Mouse (Mus musculus) midbrain, embryonic 10.5 days (tissue): ENCODE results near the gene Gpr68. TPM values are rescaled to one million over a fixed set of nuclear protein-coding genes. Genes with fewer than 3 reads are reported as not detected.
A peak's percentile ranks its signal among the peaks of the same experiment; 100 is the strongest.

Experiments used
- DNase-seq: peaks from one replicate; pipeline ENCODE4 v3.0.0-alpha.2; 2017; ENCODE audit warnings: low spot score
- H3K27ac ChIP-seq: fragments of 300-500 bp; sonication (generic); replicated peaks from 2 replicates; pipeline ENCODE4 v1.5.1; 2016; ENCODE audit warnings: mild to moderate bottlenecking
- H3K27me3 ChIP-seq: fragments of 300-500 bp; sonication (generic); 2 replicates; pipeline ENCODE4 v1.6.1; 2016; ENCODE audit warnings: low read depth, mild to moderate bottlenecking; ENCODE audit not compliant: poor library complexity, severe bottlenecking
- H3K36me3 ChIP-seq: fragments of 300-500 bp; sonication (generic); 2 replicates; pipeline ENCODE4 v1.6.1; 2016; ENCODE audit warnings: mild to moderate bottlenecking, moderate library complexity
- H3K4me1 ChIP-seq: fragments of 300-500 bp; sonication (generic); 2 replicates; pipeline ENCODE4 v1.6.1; 2016
- H3K4me3 ChIP-seq: fragments of 300-500 bp; sonication (generic); 2 replicates; pipeline ENCODE4 v1.5.1; 2016; ENCODE audit warnings: mild to moderate bottlenecking, moderate library complexity
- H3K9me3 ChIP-seq: fragments of 300-500 bp; sonication (generic); replicated peaks from 2 replicates; pipeline ENCODE4 v1.6.1; 2016; ENCODE audit warnings: mild to moderate bottlenecking
- WGBS: fragments of 180-500 bp; shearing (Covaris S2); methylation state at CpG from one replicate; pipeline ENCODE4 v1.1.7; 2016; 5-methylcytosine and 5-hydroxymethylcytosine counted together
- polyA plus RNA-seq: library from polyadenylated mRNA; unstranded; fragments of >200 nt; fragmentation: Nextera tagmentation; extraction: Ambion mirVana; gene quantifications from 2 replicates; pipeline ENCODE4 v1.2.1, GENCODE M21; 2016

The Gpr68 gene
- polyA plus RNA-seq, 1 experiment from 2014 or later: 1.1 TPM

GRCm38 (mm10) chr12:100903761-100904160 lies 4.2 kb downstream of the Gpr68 start:
- Histone ChIP-seq H3K27me3 (peaks cover 71% of the 10 kb centered on the region), H3K4me1 (peaks cover 22% of the 10 kb centered on the region), H3K4me3 (no peak overlapping the region), H3K27ac (no peak overlapping the region), H3K36me3 (no peaks in the 10 kb centered on the region), H3K9me3 (no peaks in the 10 kb centered on the region)
- 90% methylated on average over 9 of the region's 9 CpGs for WGBS
- DNase-seq: no peak

GRCm38 (mm10) chr12:100901386-100901785 lies 6.6 kb downstream of the Gpr68 start:
- Histone ChIP-seq H3K4me3 (no peak overlapping the region), H3K36me3 (no peaks in the 10 kb centered on the region), H3K4me1 (peaks cover 21% of the 10 kb centered on the region), H3K27ac (no peak overlapping the region), H3K27me3 (peaks cover 73% of the 10 kb centered on the region), H3K9me3 (no peaks in the 10 kb centered on the region)
- DNase-seq: no peak
- 87% methylated on average over 6 of the region's 6 CpGs for WGBS

- Histone ChIP-seq H3K4me1 (peaks cover 21% of the 10 kb centered on the region), H3K27me3 (peaks cover 72% of the 10 kb centered on the region), H3K4me3 (no peak overlapping the region), H3K27ac (no peak overlapping the region), H3K9me3 (no peaks in the 10 kb centered on the region), H3K36me3 (no peaks in the 10 kb centered on the region)
- WGBS: 75% methylated on average over 6 of the region's 6 CpGs
- DNase-seq: no peak
Observed at GRCm38 (mm10) chr12:100900901-100901300, 7.1 kb downstream of the Gpr68 start.

- peaks cover 70% of the 10 kb centered on the region for H3K27me3 ChIP-seq
- under 1% methylated on average over 30 of the region's 30 CpGs for WGBS
- peak; percentile 50 for DNase-seq
Observed at GRCm38 (mm10) chr12:100899111-100899640, 8.8 kb downstream of the Gpr68 start.

GRCm38 (mm10) chr12:100897736-100898650 lies 10.0 kb downstream of the Gpr68 start:
- DNase-seq: no peak
- Histone ChIP-seq H3K4me1 (peaks cover 30% of the 10 kb centered on the region), H3K4me3 (peak overlapping the region; percentile 58; the same call in 1 of the 2 replicates), H3K36me3 (no peaks in the 10 kb centered on the region), H3K27me3 (peaks cover 66% of the 10 kb centered on the region), H3K27ac (no peak overlapping the region), H3K9me3 (no peaks in the 10 kb centered on the region)
- 21% methylated on average over 12 of the region's 12 CpGs for WGBS

More at GRCm38 (mm10) chr12:100899111-100899640, 8.8 kb downstream of the Gpr68 start:
- Histone ChIP-seq H3K27ac (no peak overlapping the region), H3K9me3 (no peaks in the 10 kb centered on the region), H3K4me3 (peak overlapping the region; percentile 58), H3K4me1 (peaks cover 30% of the 10 kb centered on the region), H3K36me3 (no peaks in the 10 kb centered on the region)

- H3K4me3 ChIP-seq: no peak overlapping the region
- H3K36me3 ChIP-seq: no peaks in the 10 kb centered on the region
- no peak overlapping the region for H3K27ac ChIP-seq
- H3K27me3 ChIP-seq: peaks cover 57% of the 10 kb centered on the region
- H3K4me1 ChIP-seq: peaks cover 30% of the 10 kb centered on the region
- DNase-seq: no peak
- no peaks in the 10 kb centered on the region for H3K9me3 ChIP-seq
- WGBS: 68% methylated on average over 3 of the region's 3 CpGs
Observed at GRCm38 (mm10) chr12:100896661-100897060, 11.3 kb downstream of the Gpr68 start.

- no peaks in the 10 kb centered on the region for H3K36me3 ChIP-seq
- no peaks in the 10 kb centered on the region for H3K9me3 ChIP-seq
- H3K4me3 ChIP-seq: no peak overlapping the region
- peaks cover 30% of the 10 kb centered on the region for H3K4me1 ChIP-seq
- WGBS: 5% methylated on average over 2 of the region's 2 CpGs
- DNase-seq: no peak
- H3K27ac ChIP-seq: no peak overlapping the region
- peaks cover 45% of the 10 kb centered on the region for H3K27me3 ChIP-seq
Observed at GRCm38 (mm10) chr12:100895504-100895903, 12.5 kb downstream of the Gpr68 start.

- Histone ChIP-seq H3K9me3 (no peaks in the 10 kb centered on the region), H3K36me3 (no peaks in the 10 kb centered on the region), H3K27ac (no peak overlapping the region), H3K4me3 (no peak overlapping the region), H3K27me3 (no peaks in the 10 kb centered on the region), H3K4me1 (peaks cover 5% of the 10 kb centered on the region)
- WGBS: 87% methylated on average over 3 of the region's 3 CpGs
- DNase-seq: no peak
Observed at GRCm38 (mm10) chr12:100890548-100890947, 17.4 kb downstream of the Gpr68 start.

GRCm38 (mm10) chr12:100887801-100888258 lies 20.2 kb downstream of the Gpr68 start:
- DNase-seq: no peak

GRCm38 (mm10) chr12:100886877-100887276 lies 21.1 kb downstream of the Gpr68 start:
- Histone ChIP-seq H3K9me3 (no peaks in the 10 kb centered on the region), H3K27me3 (no peaks in the 10 kb centered on the region), H3K4me3 (no peak overlapping the region), H3K4me1 (no peaks in the 10 kb centered on the region), H3K36me3 (no peaks in the 10 kb centered on the region), H3K27ac (no peak overlapping the region)
- no peak for DNase-seq
- WGBS: 86% methylated on average over 4 of the region's 4 CpGs

More at GRCm38 (mm10) chr12:100887801-100888258, 20.2 kb downstream of the Gpr68 start:
- no peaks in the 10 kb centered on the region for H3K27me3 ChIP-seq
- H3K4me1 ChIP-seq: no peaks in the 10 kb centered on the region
- no peaks in the 10 kb centered on the region for H3K36me3 ChIP-seq
- WGBS: 62% methylated on average over 12 of the region's 12 CpGs
- no peak overlapping the region for H3K27ac ChIP-seq
- H3K4me3 ChIP-seq: no peak overlapping the region
- H3K9me3 ChIP-seq: no peaks in the 10 kb centered on the region

GRCm38 (mm10) chr12:100885585-100885984 lies 22.4 kb downstream of the Gpr68 start:
- H3K9me3 ChIP-seq: no peaks in the 10 kb centered on the region
- 93% methylated on average over 3 of the region's 3 CpGs for WGBS
- no peaks in the 10 kb centered on the region for H3K27me3 ChIP-seq
- DNase-seq: no peak
- no peaks in the 10 kb centered on the region for H3K36me3 ChIP-seq
- no peak overlapping the region for H3K4me3 ChIP-seq
- H3K4me1 ChIP-seq: no peaks in the 10 kb centered on the region
- H3K27ac ChIP-seq: no peak overlapping the region

GRCm38 (mm10) chr12:100883168-100883567 lies 24.8 kb downstream of the Gpr68 start:
- no peaks in the 10 kb centered on the region for H3K4me1 ChIP-seq
- 81% methylated on average over 7 of the region's 7 CpGs for WGBS
- H3K36me3 ChIP-seq: no peaks in the 10 kb centered on the region
- DNase-seq: no peak
- no peaks in the 10 kb centered on the region for H3K27me3 ChIP-seq
- H3K9me3 ChIP-seq: no peaks in the 10 kb centered on the region
- no peak overlapping the region for H3K27ac ChIP-seq
- no peak overlapping the region for H3K4me3 ChIP-seq

- Histone ChIP-seq H3K4me3 (no peak overlapping the region), H3K4me1 (no peaks in the 10 kb centered on the region), H3K9me3 (no peaks in the 10 kb centered on the region), H3K27ac (no peak overlapping the region), H3K36me3 (no peaks in the 10 kb centered on the region), H3K27me3 (no peaks in the 10 kb centered on the region)
- WGBS: 95% methylated on average over 16 of the region's 16 CpGs
- no peak for DNase-seq
Observed at GRCm38 (mm10) chr12:100878556-100878955, 29.4 kb downstream of the Gpr68 start.
